Mouse (Mus musculus) heart, embryonic 13.5 days (tissue): ENCODE measurements around the gene Ccdc106. TPM values are rescaled to one million over a fixed set of nuclear protein-coding genes. Genes with fewer than 3 reads are reported as not detected.

Source experiments
- ATAC-seq: fragments of 200-750 bp; cut with Nextera tagmentation; 2 replicates; pipeline ENCODE4 v1.8.0; 2017; ENCODE audit warnings: moderate TSS enrichment; ENCODE audit not compliant: insufficient number of reproducible peaks, low FRiP score, low TSS enrichment; ENCODE audit errors: extremely low read depth
- H3K27ac ChIP-seq: fragments of 300-500 bp; sonication (generic); replicated peaks from 2 replicates; pipeline ENCODE4 v1.5.1; 2015; ENCODE audit warnings: moderate library complexity, mild to moderate bottlenecking, inconsistent platforms
- H3K27me3 ChIP-seq: fragments of 300-500 bp; sonication (generic); replicated peaks from 2 replicates; pipeline ENCODE4 v1.6.1; 2015; ENCODE audit warnings: mild to moderate bottlenecking, inconsistent platforms
- H3K36me3 ChIP-seq: fragments of 300-500 bp; sonication (generic); 2 replicates; pipeline ENCODE4 v1.6.1; 2015; ENCODE audit warnings: mild to moderate bottlenecking, inconsistent platforms
- H3K4me1 ChIP-seq: fragments of 300-500 bp; sonication (generic); 2 replicates; pipeline ENCODE4 v1.6.1; 2015; ENCODE audit warnings: inconsistent platforms
- H3K4me2 ChIP-seq: fragments of 300-500 bp; sonication (generic); 2 replicates; pipeline ENCODE4 v1.6.1; 2015; ENCODE audit warnings: inconsistent platforms, mild to moderate bottlenecking, moderate library complexity
- H3K4me3 ChIP-seq: fragments of 300-500 bp; sonication (generic); 2 replicates; pipeline ENCODE4 v1.5.1; 2015; ENCODE audit warnings: moderate library complexity, mild to moderate bottlenecking, inconsistent platforms
- H3K9ac ChIP-seq: fragments of 300-500 bp; sonication (generic); 2 replicates; pipeline ENCODE4 v1.6.1; 2015; ENCODE audit warnings: inconsistent platforms, mild to moderate bottlenecking, moderate library complexity
- H3K9me3 ChIP-seq: fragments of 300-500 bp; sonication (generic); 2 replicates; pipeline ENCODE4 v1.6.1; 2016; ENCODE audit warnings: inconsistent platforms
- WGBS: fragments of 180-500 bp; shearing (Covaris S2); methylation state at CpG from one replicate; pipeline ENCODE4 v1.1.7; 2015; ENCODE audit warnings: mixed read lengths; 5-methylcytosine and 5-hydroxymethylcytosine counted together
- polyA plus RNA-seq: library from polyadenylated mRNA; unstranded; fragments of >200 nt; fragmentation: Nextera tagmentation; extraction: Ambion mirVana; gene quantifications from 2 replicates; pipeline ENCODE4 v1.2.1, GENCODE M21; 2015

Ccdc106 gene
- polyA plus RNA-seq, 1 experiment from 2014 or later = 4.2 TPM

DNA sequence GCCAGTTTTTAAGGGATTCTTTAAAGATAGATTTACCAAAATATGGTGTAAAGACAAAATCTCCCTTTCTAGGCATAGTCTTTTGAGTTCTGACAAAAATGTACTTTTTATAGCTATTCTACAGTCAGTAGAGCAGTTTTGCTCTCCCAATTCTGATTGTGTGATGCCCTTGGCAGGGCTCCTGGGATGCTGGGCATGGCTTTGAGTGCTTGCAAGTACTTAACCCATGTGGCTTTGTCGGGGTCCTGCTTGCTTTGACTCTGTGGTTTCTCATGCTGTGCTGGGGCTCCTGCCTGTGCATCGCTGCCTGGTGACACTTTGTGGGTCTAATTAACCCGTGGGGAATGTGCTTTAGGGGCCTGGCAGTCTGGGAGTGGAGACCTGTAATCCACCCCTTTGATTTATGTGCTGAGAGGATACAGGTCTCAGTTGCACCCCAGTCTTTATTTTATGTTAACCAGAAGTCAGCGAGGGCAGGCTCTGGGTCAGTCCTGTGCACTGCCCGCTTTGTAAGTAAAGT, 66.6 kb downstream of the Ccdc106 start:
- Histone ChIP-seq H3K9ac (no peak overlapping the region), H3K4me1 (peaks cover 42% of the 10 kb centered on the region), H3K9me3 (no peaks in the 10 kb centered on the region), H3K4me3 (no peak overlapping the region), H3K4me2 (no peak overlapping the region), H3K27me3 (no peaks in the 10 kb centered on the region), H3K36me3 (peaks cover 89% of the 10 kb centered on the region), H3K27ac (no peak overlapping the region)
- WGBS = 89% methylated on average over 5 of the region's 5 CpGs
- ATAC-seq = no peak

DNA sequence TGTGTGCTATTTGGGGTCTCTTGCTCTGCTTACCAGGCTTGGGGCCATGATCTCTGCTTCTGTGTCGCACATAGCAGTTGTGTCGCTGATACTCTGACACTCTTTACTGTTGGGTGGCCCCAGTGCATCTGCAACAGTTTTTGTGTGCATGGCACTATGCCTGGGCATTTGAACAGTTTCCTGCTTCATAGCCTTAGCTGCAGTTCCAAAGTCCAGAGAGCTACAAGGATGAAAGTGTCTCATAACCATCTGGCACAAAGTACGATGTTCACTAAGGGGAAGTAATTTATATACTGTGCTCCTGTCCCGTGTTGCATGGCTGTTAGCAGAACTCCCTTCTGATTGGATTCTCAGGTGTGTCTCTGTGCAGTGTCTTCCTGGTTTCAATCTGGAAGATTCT, 67.5 kb downstream of the Ccdc106 start:
- no peak overlapping the region for H3K4me2 ChIP-seq
- peaks cover 35% of the 10 kb centered on the region for H3K4me1 ChIP-seq
- H3K9me3 ChIP-seq = no peaks in the 10 kb centered on the region
- no peaks in the 10 kb centered on the region for H3K27me3 ChIP-seq
- WGBS = 88% methylated on average over 4 of the region's 4 CpGs
- no peak overlapping the region for H3K4me3 ChIP-seq
- H3K27ac ChIP-seq = no peak overlapping the region
- ATAC-seq = no peak
- H3K9ac ChIP-seq = no peak overlapping the region
- H3K36me3 ChIP-seq = peaks cover 93% of the 10 kb centered on the region

DNA sequence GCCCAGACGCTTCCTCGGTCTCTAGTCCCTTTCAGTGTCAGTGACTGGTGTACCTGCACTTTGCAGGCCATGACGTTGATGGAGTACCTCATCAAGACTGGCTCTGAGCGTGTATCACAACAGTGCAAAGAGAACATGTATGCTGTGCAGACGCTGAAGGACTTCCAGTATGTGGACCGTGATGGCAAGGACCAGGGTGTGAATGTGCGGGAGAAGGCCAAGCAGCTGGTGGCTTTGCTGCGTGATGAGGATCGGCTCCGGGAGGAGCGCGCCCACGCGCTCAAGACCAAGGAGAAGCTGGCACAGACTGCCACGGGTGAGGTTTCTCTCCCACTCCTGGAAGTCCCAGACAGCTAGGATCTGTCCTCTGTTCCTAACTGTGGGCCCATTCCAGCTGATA, 69.5 kb downstream of the Ccdc106 start:
- H3K4me1 ChIP-seq = peaks cover 19% of the 10 kb centered on the region
- WGBS = 88% methylated on average over 15 of the region's 15 CpGs
- H3K27ac ChIP-seq = no peak overlapping the region
- peaks cover 94% of the 10 kb centered on the region for H3K36me3 ChIP-seq
- no peaks in the 10 kb centered on the region for H3K27me3 ChIP-seq
- no peak overlapping the region for H3K4me3 ChIP-seq
- no peak overlapping the region for H3K4me2 ChIP-seq
- no peak for ATAC-seq
- H3K9ac ChIP-seq = no peak overlapping the region
- no peaks in the 10 kb centered on the region for H3K9me3 ChIP-seq

- Histone ChIP-seq H3K27me3 (no peaks in the 10 kb centered on the region), H3K36me3 (peaks cover 94% of the 10 kb centered on the region), H3K4me2 (no peak overlapping the region), H3K9me3 (no peaks in the 10 kb centered on the region), H3K9ac (no peak overlapping the region), H3K4me3 (no peak overlapping the region), H3K27ac (no peak overlapping the region), H3K4me1 (0 out of 2 replicates have a peak, but pooled peaks cover 7% of the 10 kb centered on the region)
- no peak for ATAC-seq
- 85% methylated on average over 15 of the region's 15 CpGs for WGBS
Measured at GRCm38 (mm10) chr7:5091008-5091728, 70.8 kb downstream of the Ccdc106 start.

GRCm38 (mm10) chr7:5092381-5092780, 72.0 kb downstream of the Ccdc106 start:
- H3K4me3 ChIP-seq = no peak overlapping the region
- peaks cover 97% of the 10 kb centered on the region for H3K36me3 ChIP-seq
- H3K27me3 ChIP-seq = no peaks in the 10 kb centered on the region
- H3K4me1 ChIP-seq = 0 out of 2 replicates have a peak, but pooled peaks cover 4% of the 10 kb centered on the region
- H3K9me3 ChIP-seq = no peaks in the 10 kb centered on the region
- H3K27ac ChIP-seq = no peak overlapping the region
- WGBS = 73% methylated on average over 6 of the region's 6 CpGs
- no peak overlapping the region for H3K4me2 ChIP-seq
- no peak for ATAC-seq
- H3K9ac ChIP-seq = no peak overlapping the region

DNA sequence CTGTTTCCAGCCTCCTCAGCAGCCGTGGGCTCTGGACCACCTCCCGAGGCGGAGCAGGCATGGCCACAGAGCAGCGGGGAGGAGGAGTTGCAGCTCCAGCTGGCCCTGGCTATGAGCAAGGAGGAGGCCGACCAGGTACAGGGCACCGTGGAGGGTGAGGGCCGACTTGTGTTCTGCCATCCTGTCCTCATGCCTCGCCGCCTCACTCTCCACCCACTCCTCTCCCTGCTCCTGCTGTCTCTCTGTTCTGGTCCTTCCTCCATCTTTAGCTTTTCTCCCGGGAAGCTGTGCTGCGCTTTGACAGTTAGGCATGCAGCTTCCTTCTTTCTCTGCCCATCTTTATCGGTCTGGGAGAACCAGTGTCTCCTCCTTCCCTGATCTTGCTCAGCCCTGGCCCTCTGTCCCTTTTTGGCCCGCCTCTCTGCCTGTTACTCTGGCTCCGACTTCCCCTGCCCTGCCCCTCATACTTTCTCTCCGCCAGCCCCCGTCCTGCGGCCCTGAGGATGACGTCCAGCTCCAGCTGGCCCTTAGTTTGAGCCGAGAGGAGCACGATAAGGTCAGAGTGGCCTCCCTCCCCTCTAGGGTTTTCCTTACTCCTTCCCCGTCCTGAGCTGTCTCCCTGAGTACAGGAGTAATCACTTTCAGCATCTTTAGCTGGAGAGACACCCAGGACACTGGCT, 72.6 kb downstream of the Ccdc106 start:
- Histone ChIP-seq H3K27ac (no peak overlapping the region), H3K9me3 (no peaks in the 10 kb centered on the region), H3K9ac (no peak overlapping the region), H3K36me3 (peaks cover 98% of the 10 kb centered on the region), H3K4me1 (0 out of 2 replicates have a peak, but pooled peaks cover 1% of the 10 kb centered on the region), H3K4me2 (no peak overlapping the region), H3K27me3 (no peaks in the 10 kb centered on the region), H3K4me3 (no peak overlapping the region)
- ATAC-seq = no peak
- WGBS = 81% methylated on average over 21 of the region's 21 CpGs

DNA sequence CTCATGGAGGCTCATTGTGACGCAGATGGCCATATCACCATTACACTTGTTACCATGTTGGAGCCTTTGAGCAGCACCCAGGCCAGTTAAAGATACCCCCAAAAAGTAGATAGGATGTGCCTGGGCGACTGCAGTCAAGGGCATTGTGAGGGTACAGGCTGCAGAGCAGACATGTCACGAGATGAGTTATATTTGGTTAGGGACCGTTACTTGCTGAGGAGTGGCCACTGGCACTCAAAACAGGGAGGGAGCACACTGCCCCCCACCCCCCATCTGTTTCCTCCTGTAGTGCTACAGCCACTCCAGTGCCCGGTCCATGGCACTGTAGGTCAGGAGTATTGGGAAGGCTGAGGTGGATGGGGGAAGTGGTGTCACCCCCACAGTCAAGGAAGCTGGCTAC, 78.4 kb downstream of the Ccdc106 start:
- H3K4me1 ChIP-seq = no peaks in the 10 kb centered on the region
- no peak overlapping the region for H3K27ac ChIP-seq
- H3K9ac ChIP-seq = no peak overlapping the region
- H3K36me3 ChIP-seq = peaks cover 61% of the 10 kb centered on the region
- no peaks in the 10 kb centered on the region for H3K27me3 ChIP-seq
- H3K4me3 ChIP-seq = no peak overlapping the region
- ATAC-seq = no peak
- H3K4me2 ChIP-seq = no peak overlapping the region
- H3K9me3 ChIP-seq = no peaks in the 10 kb centered on the region
- 84% methylated on average over 5 of the region's 5 CpGs for WGBS

DNA sequence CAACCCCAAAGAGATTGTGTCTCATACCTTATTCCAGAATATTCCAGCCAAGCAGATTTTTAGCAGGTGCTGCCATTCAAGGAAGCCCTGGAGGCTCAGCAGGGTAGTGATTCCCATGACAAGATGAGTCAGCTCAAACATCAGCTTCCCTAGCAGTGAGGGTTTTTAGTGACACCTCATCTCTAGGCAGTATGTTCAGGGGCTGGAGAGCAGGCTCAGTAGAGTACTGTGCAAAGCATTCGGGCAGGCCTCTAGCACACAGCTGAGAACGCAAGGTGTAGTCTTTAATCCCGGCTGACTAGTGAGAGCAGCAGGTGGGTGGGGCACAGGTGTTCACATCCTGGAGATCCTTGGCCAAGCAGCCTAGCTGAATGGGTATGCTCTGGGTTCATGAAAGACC, 79.4 kb downstream of the Ccdc106 start:
- Histone ChIP-seq H3K27ac (no peak overlapping the region), H3K4me3 (no peak overlapping the region), H3K4me1 (no peaks in the 10 kb centered on the region), H3K9ac (no peak overlapping the region), H3K27me3 (no peaks in the 10 kb centered on the region), H3K36me3 (peaks cover 51% of the 10 kb centered on the region), H3K9me3 (no peaks in the 10 kb centered on the region), H3K4me2 (no peak overlapping the region)
- WGBS = 76% methylated on average over 3 of the region's 3 CpGs
- ATAC-seq = no peak

- Histone ChIP-seq H3K9me3 (no peaks in the 10 kb centered on the region), H3K9ac (no peak overlapping the region), H3K36me3 (peaks cover 37% of the 10 kb centered on the region), H3K4me2 (no peak overlapping the region), H3K27ac (no peak overlapping the region), H3K4me3 (no peak overlapping the region), H3K27me3 (no peaks in the 10 kb centered on the region), H3K4me1 (no peaks in the 10 kb centered on the region)
- 79% methylated on average over 10 of the region's 10 CpGs for WGBS
- ATAC-seq = no peak
Measured at GRCm38 (mm10) chr7:5101066-5101663, 80.8 kb downstream of the Ccdc106 start.

- H3K36me3 ChIP-seq = peaks cover 23% of the 10 kb centered on the region
- WGBS = 82% methylated on average over 2 of the region's 2 CpGs
Measured at GRCm38 (mm10) chr7:5102564-5102963, 82.2 kb downstream of the Ccdc106 start.

GRCm38 (mm10) chr7:5108272-5108671, 87.9 kb downstream of the Ccdc106 start:
- H3K9me3 ChIP-seq = 0 out of 2 replicates have a peak, but pooled peaks cover 3% of the 10 kb centered on the region
- WGBS = 50% methylated on average over 4 of the region's 4 CpGs
- no peak overlapping the region for H3K9ac ChIP-seq
- H3K4me3 ChIP-seq = no peak overlapping the region
- H3K27me3 ChIP-seq = no peaks in the 10 kb centered on the region
- H3K4me2 ChIP-seq = no peak overlapping the region
- H3K27ac ChIP-seq = no peak overlapping the region
- no peak for ATAC-seq
- no peaks in the 10 kb centered on the region for H3K36me3 ChIP-seq
- no peaks in the 10 kb centered on the region for H3K4me1 ChIP-seq

More at GRCm38 (mm10) chr7:5102564-5102963, 82.2 kb downstream of the Ccdc106 start:
- H3K9ac ChIP-seq = no peak overlapping the region
- no peaks in the 10 kb centered on the region for H3K27me3 ChIP-seq
- ATAC-seq = no peak
- no peak overlapping the region for H3K4me3 ChIP-seq
- no peaks in the 10 kb centered on the region for H3K9me3 ChIP-seq
- no peak overlapping the region for H3K27ac ChIP-seq
- H3K4me2 ChIP-seq = no peak overlapping the region
- H3K4me1 ChIP-seq = no peaks in the 10 kb centered on the region
